Mouse (Mus musculus) forebrain, postnatal 0 days (tissue): Measurements from ENCODE around the gene Srcin1. TPM values are rescaled to one million over a fixed set of nuclear protein-coding genes. Genes with fewer than 3 reads are reported as not detected.

ENCODE experiments used
- ATAC-seq: fragments of 200-750 bp; cut with Nextera tagmentation; 2 replicates; pipeline ENCODE4 v1.8.0; 2017; ENCODE audit warnings: mild to moderate bottlenecking, moderate library complexity
- DNase-seq: peaks from one replicate; pipeline ENCODE4 v3.0.0-alpha.2; 2015
- H3K27ac ChIP-seq: fragments of 300-500 bp; sonication (generic); 2 replicates; pipeline ENCODE4 v1.5.1; 2014; ENCODE audit warnings: low read depth, mild to moderate bottlenecking, antibody characterized with exemption, low read length, moderate library complexity, mixed read lengths
- H3K27me3 ChIP-seq: fragments of 300-500 bp; sonication (generic); 2 replicates; pipeline ENCODE4 v1.6.1; 2014; ENCODE audit warnings: mild to moderate bottlenecking, low read length, mixed read lengths; ENCODE audit not compliant: insufficient read depth
- H3K36me3 ChIP-seq: fragments of 300-500 bp; sonication (generic); 2 replicates; pipeline ENCODE4 v1.6.1; 2014; ENCODE audit warnings: mild to moderate bottlenecking, moderate library complexity; ENCODE audit not compliant: insufficient read depth
- H3K4me1 ChIP-seq: fragments of 300-500 bp; sonication (generic); 2 replicates; pipeline ENCODE4 v1.6.1; 2014; ENCODE audit warnings: antibody characterized with exemption; ENCODE audit not compliant: insufficient read depth
- H3K4me2 ChIP-seq: fragments of 300-500 bp; sonication (generic); 2 replicates; pipeline ENCODE4 v1.6.1; 2014; ENCODE audit warnings: low read depth, mild to moderate bottlenecking, moderate library complexity
- H3K4me3 ChIP-seq: fragments of 300-500 bp; sonication (generic); 2 replicates; pipeline ENCODE4 v1.5.1; 2014; ENCODE audit warnings: low read depth, low read length, mixed read lengths
- H3K9ac ChIP-seq: fragments of 300-500 bp; sonication (generic); 2 replicates; pipeline ENCODE4 v1.6.1; 2014; ENCODE audit warnings: mild to moderate bottlenecking
- H3K9me3 ChIP-seq: fragments of 300-500 bp; sonication (generic); 2 replicates; pipeline ENCODE4 v1.6.1; 2016; ENCODE audit warnings: low read length
- CTCF ChIP-seq: sonication (generic); IDR thresholded peaks from 2 replicates; pipeline ENCODE4 v1.5.1; 2016; ENCODE audit warnings: antibody characterized with exemption, control low read depth, low read depth
- WGBS: fragments of 180-500 bp; shearing (Covaris S2); extraction: QIAGEN DNeasy Blood & Tissue Kit; methylation state at CpG from one replicate; pipeline ENCODE4 v1.1.7; 2014; 5-methylcytosine and 5-hydroxymethylcytosine counted together
- polyA plus RNA-seq: library from polyadenylated mRNA; unstranded; fragments of >200 nt; fragmentation: Nextera tagmentation; extraction: Ambion mirVana; gene quantifications from 2 replicates; pipeline ENCODE4 v1.2.1, GENCODE M21; 2015
- total RNA-seq: library from RNA; depleted of rRNA; stranded (reverse); fragments of >200 nt; gene quantifications from 2 replicates; pipeline ENCODE4 v1.2.3, GENCODE M21; 2014; rRNA removed

Srcin1 gene
- 50.1 and 70.7 TPM in 2 replicates for total RNA-seq
- 8.9 and 12.0 TPM in 2 replicates for polyA plus RNA-seq

- DNase-seq (peak; percentile 49), ATAC-seq (no peak)
- WGBS: 23% methylated on average over 9 of the region's 9 CpGs
- TF ChIP-seq CTCF: no peak
- no peaks in the 10 kb centered on the region for H3K27me3 ChIP-seq
- peak within 1 kb of the TSS; percentile 91 for H3K4me2 ChIP-seq
- peak within 1 kb of the TSS; percentile 97 for H3K27ac ChIP-seq
- H3K36me3 ChIP-seq: no peaks in the 10 kb centered on the region
- H3K9me3 ChIP-seq: no peaks in the 10 kb centered on the region
- H3K4me1 ChIP-seq: peaks cover 17% of the 10 kb centered on the region
- peak within 1 kb of the TSS; percentile 77 for H3K4me3 ChIP-seq
- peak within 1 kb of the TSS; percentile 95 for H3K9ac ChIP-seq
These were observed at the start of gene Srcin1 for GRCm38 (mm10) chr11:97576136-97576906. Gene Srcin1 (minus strand): TSS chr11:97576186.

- no peak for ATAC-seq
- Histone ChIP-seq H3K4me2 (no peak overlapping the region), H3K4me3 (no peak overlapping the region), H3K36me3 (no peaks in the 10 kb centered on the region), H3K27ac (no peak overlapping the region), H3K9ac (no peak overlapping the region), H3K9me3 (no peaks in the 10 kb centered on the region), H3K27me3 (peaks cover 31% of the 10 kb centered on the region), H3K4me1 (no peaks in the 10 kb centered on the region)
- 79% methylated on average over 5 of the region's 5 CpGs for WGBS
- DNase-seq: no peak
- no peak for TF ChIP-seq CTCF
These were observed 49.6 kb upstream of the Srcin1 start for GRCm38 (mm10) chr11:97625551-97625950.

- Histone ChIP-seq H3K4me2 (no peak overlapping the region), H3K9me3 (no peaks in the 10 kb centered on the region), H3K27me3 (peaks cover 21% of the 10 kb centered on the region), H3K9ac (no peak overlapping the region), H3K4me1 (no peaks in the 10 kb centered on the region), H3K27ac (no peak overlapping the region), H3K36me3 (no peaks in the 10 kb centered on the region), H3K4me3 (no peak overlapping the region)
- no peak for ATAC-seq
- no peak for TF ChIP-seq CTCF
- DNase-seq: no peak
- WGBS: 62% methylated on average over 9 of the region's 9 CpGs
These were observed 47.2 kb upstream of the Srcin1 start for GRCm38 (mm10) chr11:97623166-97623565.

- H3K36me3 ChIP-seq: no peaks in the 10 kb centered on the region
- no peak overlapping the region for H3K27ac ChIP-seq
- no peaks in the 10 kb centered on the region for H3K4me1 ChIP-seq
- WGBS: 3% methylated on average over 6 of the region's 6 CpGs
- no peak overlapping the region for H3K9ac ChIP-seq
- peak; percentile 92 for DNase-seq
- peak; percentile 85 for ATAC-seq
- H3K27me3 ChIP-seq: peaks cover 17% of the 10 kb centered on the region
- peak; percentile 100 for TF ChIP-seq CTCF
- H3K9me3 ChIP-seq: no peaks in the 10 kb centered on the region
- H3K4me3 ChIP-seq: no peak overlapping the region
- no peak overlapping the region for H3K4me2 ChIP-seq
These were observed 46.5 kb upstream of the Srcin1 start for GRCm38 (mm10) chr11:97622440-97622839.

- peak; percentile 75 for ATAC-seq
- peak; percentile 73 for TF ChIP-seq CTCF
- DNase-seq: peak; percentile 81
- no peak overlapping the region for H3K4me2 ChIP-seq
- no peaks in the 10 kb centered on the region for H3K9me3 ChIP-seq
- no peaks in the 10 kb centered on the region for H3K4me1 ChIP-seq
- no peak overlapping the region for H3K9ac ChIP-seq
- no peak overlapping the region for H3K27ac ChIP-seq
- H3K36me3 ChIP-seq: no peaks in the 10 kb centered on the region
- H3K27me3 ChIP-seq: no peaks in the 10 kb centered on the region
- H3K4me3 ChIP-seq: no peak overlapping the region
- WGBS: 24% methylated on average over 5 of the region's 5 CpGs
These were observed 43.4 kb upstream of the Srcin1 start for GRCm38 (mm10) chr11:97619391-97619795.

GRCm38 (mm10) chr11:97618368-97618767, 42.4 kb upstream of the Srcin1 start:
- no peak for TF ChIP-seq CTCF
- Histone ChIP-seq H3K27me3 (no peaks in the 10 kb centered on the region), H3K4me3 (no peak overlapping the region), H3K4me2 (no peak overlapping the region), H3K9ac (no peak overlapping the region), H3K36me3 (no peaks in the 10 kb centered on the region), H3K4me1 (no peaks in the 10 kb centered on the region), H3K9me3 (no peaks in the 10 kb centered on the region), H3K27ac (no peak overlapping the region)
- 65% methylated on average over 11 of the region's 11 CpGs for WGBS
- ATAC-seq: no peak
- no peak for DNase-seq

GRCm38 (mm10) chr11:97615276-97615675, 39.3 kb upstream of the Srcin1 start:
- Histone ChIP-seq H3K27ac (no peak overlapping the region), H3K4me2 (no peak overlapping the region)

More at GRCm38 (mm10) chr11:97615276-97615675, 39.3 kb upstream of the Srcin1 start:
- Histone ChIP-seq H3K9ac (no peak overlapping the region), H3K4me3 (no peak overlapping the region), H3K9me3 (no peaks in the 10 kb centered on the region), H3K4me1 (no peaks in the 10 kb centered on the region), H3K27me3 (no peaks in the 10 kb centered on the region), H3K36me3 (no peaks in the 10 kb centered on the region)
- ATAC-seq (no peak), DNase-seq (no peak)
- no peak for TF ChIP-seq CTCF
- WGBS: 82% methylated on average over 4 of the region's 4 CpGs
